Mouse (Mus musculus) heart, adult 8-10 months (tissue): Measurements from ENCODE around the gene Cgref1. TPM values are rescaled to one million over a fixed set of nuclear protein-coding genes. Genes with fewer than 3 reads are reported as not detected.

Experiments
- DNase-seq: peaks from one replicate; pipeline ENCODE4 v3.0.0; 2022; ENCODE audit warnings: low spot score
- total RNA-seq, 4 experiments: library from RNA; stranded (reverse); gene quantifications; 2 replicates each; pipeline ENCODE4 v1.2.4; 2022

The Cgref1 gene
- under 1 TPM; 0.37 to 0.97 (median 0.60) TPM for total RNA-seq

- DNase-seq = no peak
These were observed at the start of gene Cgref1 for GRCm38 (mm10) chr5:30944956-30945781. Cgref1 (minus strand) TSS chr5:30945591.

GRCm38 (mm10) chr5:30994074-30994473, 48.7 kb upstream of the Cgref1 start:
- no peak for DNase-seq

- no peak for DNase-seq
These were observed 47.7 kb upstream of the Cgref1 start for GRCm38 (mm10) chr5:30992980-30993676.

GRCm38 (mm10) chr5:30982357-30982756, 37.0 kb upstream of the Cgref1 start:
- no peak for DNase-seq

DNA sequence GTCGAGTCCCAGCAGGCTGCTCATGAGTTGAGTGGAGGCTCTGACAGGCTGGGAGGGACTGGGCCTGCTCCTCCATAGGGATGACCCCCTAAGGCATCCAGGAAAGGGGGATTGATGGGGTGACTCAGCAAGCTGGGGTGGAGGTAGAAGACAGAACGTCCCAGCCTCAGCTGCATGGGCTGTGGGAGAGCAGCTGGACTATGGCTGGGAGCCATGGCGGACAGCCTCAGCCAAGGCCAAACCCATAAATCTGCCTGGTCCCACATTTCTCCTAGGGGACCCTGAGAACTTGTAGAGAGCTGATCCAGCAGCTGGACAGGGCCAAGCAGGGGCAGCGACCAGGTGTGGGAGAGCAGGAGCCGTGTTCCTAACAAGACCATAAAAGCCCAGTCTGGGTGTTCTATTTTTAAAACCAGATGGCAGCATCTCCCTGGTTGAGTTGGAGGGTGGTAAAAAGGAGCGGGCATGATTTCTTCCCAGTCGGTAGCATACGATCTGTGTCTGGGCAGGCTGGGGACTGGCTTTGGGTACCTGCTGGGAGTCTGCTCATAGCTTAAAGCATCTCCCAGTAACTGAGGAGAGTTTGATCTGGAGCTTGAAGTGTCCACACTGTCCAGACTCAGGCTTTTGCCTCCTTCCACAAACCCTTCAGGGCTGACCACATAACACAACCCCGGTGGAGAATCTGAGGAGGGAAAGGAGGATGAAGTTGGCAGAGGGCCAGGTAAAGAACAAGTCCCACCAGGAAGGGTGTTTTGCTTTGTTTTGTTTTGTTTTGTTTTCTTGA, 29.7 kb upstream of the Cgref1 start:
- DNase-seq = no peak

DNA sequence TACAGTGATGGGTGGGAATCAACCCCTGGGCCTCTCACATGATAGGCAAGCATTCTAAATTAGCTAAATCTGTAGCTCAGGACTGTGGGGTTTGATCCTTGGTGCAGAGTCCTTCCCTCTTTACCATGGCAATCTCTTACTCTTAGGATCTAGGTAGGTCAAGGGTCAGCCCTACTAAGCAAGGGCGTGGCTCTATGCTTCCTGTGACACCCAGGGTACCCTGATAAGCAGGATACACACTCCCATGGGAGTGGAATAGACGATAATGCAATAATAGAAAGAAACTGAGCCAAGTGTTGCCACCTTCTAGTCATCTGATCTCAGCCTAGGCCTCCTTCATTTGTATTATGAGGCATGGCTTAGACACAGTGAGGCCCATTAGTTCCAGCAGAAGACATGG, 24.0 kb upstream of the Cgref1 start:
- no peak for DNase-seq

GRCm38 (mm10) chr5:30968416-30968815, 23.0 kb upstream of the Cgref1 start, which contains the start of gene Tcf23:
Tcf23 (plus strand) TSS chr5:30968662.
- peak; percentile 70 for DNase-seq

DNA sequence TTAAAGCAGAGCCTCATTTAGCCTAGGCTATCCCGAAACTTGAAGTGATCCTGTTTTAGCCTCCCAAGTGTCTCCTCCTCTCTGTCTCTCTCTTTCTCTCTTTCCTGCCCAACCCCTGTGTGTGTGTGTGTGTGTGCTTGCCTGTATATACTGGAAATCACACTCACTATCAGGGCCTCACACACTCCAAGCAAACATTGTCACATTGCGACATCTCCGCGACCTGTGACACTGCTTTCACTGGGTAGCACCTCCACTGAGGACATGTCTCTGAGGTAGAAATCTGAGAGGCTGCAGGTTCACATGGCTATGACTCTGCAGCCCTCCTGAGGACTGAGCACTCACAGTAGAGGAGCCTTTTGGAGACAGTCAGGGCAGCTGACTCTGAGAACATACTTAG, 20.8 kb upstream of the Cgref1 start:
- no peak for DNase-seq

DNA sequence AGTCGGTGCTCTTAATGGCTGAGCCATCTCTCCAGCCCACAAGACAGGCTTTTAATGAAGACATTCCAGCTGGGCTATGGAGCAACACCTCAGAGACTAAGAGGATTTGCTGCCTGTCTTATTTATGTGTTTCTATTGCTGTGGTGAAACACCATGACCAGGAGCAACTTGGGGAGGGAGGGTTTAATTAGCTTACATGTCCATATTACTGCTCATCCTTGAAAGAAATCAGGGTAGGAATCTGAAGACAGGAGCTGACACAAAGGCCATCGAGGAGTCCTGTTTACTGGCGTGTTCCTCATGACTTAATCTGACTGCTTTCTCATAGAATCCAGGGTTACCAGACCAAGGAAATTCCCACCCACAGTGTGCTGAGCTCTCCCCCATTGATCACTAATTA, 18.5 kb upstream of the Cgref1 start:
- DNase-seq = no peak

- peak; percentile 41 for DNase-seq
These were observed 16.4 kb upstream of the Cgref1 start for GRCm38 (mm10) chr5:30961545-30962505.

DNA sequence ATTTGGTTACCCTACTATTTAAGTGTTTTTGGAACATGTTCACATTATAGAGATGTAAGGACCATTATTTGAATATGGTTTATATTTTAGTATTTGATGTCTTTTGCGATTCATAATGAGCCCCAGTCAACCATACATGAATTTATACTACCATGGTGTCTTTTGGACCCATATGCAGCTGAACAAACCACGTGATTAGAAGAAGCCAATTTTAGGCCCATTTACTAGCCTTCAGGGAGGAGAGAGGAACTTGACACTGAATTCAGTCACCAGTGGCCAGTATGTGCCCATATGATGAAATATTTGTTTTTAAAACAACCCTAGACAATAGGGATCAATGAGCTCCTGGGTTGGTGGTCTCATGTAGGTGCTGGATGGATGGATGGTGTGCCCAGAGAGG, 15.4 kb upstream of the Cgref1 start:
- DNase-seq = no peak

- peak; percentile 98 for DNase-seq
These were observed 14.6 kb upstream of the Cgref1 start, which contains the start of gene Preb for GRCm38 (mm10) chr5:30959966-30960501. Preb (minus strand) TSS chr5:30960361.

- no peak for DNase-seq
These were observed 13.9 kb upstream of the Cgref1 start for GRCm38 (mm10) chr5:30959198-30959854.

DNA sequence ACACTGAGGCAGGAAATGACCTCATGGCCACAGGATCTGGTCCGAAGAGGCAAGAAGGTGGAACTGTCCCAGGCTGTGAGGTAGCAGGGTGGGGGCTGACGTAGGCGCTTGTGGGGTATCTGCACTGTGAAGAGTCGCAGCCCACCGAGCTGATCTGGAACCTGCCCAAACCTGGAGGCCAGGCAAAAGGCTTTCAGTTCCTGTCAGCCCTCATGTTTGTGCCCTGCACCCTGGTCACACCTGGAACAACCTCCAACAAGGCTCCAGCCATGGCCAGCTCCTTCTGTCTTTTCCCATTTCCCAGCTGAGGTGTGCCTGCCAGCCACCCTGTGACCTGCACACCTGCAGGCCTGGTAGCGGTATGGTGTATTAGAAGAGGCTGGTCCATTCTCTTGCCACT, 12.5 kb upstream of the Cgref1 start:
- no peak for DNase-seq

DNA sequence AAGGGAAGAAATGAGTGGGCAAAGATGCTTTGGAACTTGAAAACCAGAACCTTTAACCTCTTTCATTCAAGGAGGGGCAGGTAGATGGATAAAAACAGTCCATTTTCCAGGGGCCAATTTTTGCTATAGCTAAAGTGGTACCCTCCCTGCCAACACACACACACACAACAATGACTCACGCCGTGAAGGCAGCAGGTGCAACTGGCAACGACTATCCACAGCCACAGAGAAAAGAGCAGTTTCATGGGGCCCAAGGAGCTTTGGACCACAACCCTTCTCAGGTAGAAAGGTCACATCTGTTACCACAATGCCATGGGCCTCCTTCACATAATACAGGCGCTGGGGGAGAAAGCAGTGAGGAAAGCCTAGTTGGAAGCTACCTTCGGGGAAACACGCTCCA, 10.4 kb upstream of the Cgref1 start:
- no peak for DNase-seq

- DNase-seq = no peak
These were observed 9.2 kb upstream of the Cgref1 start for GRCm38 (mm10) chr5:30954556-30954955.

GRCm38 (mm10) chr5:30954065-30954464, 8.7 kb upstream of the Cgref1 start:
- no peak for DNase-seq

DNA sequence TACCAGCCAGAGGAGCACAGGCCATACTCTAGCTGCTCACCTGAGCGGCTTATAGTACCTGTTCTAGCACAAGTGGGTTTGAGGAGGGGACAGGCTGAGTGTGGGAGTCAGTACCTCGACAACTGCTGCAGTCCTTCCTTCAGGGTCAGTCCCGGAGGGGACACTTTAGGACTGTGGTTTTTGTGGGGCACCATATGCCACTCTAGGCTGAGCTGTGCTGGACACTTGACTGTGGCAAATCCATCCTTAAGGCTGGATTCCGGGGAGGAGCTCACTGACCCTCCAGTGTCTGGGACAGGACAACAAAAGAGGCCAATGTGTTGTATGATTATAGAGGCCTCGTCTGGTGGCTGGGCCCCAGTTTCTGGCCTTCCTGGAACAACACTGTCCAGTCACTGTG, 7.2 kb upstream of the Cgref1 start:
- DNase-seq = no peak

DNA sequence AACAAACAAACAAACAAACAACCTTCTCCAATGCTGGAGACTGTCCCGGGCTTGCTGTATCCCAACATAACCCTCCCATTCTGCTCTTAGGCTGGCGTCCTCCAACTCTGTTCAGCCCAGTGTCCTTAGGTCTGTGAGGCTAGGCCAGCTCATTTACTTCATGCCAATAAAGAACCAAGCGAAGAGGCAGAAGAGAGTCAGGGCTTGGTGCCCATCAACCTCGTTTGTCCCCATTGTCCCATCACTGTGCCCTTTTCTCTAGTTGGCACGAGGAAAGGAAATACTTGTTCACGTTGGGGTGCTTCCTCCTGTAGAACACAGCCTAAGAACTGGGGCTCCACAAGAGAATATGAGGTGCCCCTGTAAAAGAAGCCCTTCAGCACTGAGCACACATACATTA, 6.3 kb upstream of the Cgref1 start:
- DNase-seq = no peak

DNA sequence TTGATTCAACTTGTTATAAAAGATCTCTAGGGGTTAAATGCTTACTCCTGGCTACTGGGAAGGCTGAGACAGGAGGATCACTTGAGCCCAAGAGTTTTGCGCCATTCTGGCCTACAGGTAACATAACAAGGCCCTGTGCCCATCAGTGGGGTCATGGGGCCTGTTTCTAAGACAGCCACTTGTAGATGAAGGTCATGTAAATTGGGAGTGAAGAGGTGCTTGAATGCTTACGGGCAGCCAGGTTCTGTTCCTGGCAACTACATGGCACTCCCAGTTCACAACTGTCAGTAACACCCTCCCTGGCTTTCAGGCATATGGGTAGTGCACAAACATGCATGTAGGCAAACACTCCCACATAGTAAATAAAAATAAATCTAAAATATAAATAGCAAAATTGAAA, 5.5 kb upstream of the Cgref1 start:
- DNase-seq = no peak
